Comparison of ENCODE assay signal across 15 mouse cellular contexts in the genomic region with DNA sequence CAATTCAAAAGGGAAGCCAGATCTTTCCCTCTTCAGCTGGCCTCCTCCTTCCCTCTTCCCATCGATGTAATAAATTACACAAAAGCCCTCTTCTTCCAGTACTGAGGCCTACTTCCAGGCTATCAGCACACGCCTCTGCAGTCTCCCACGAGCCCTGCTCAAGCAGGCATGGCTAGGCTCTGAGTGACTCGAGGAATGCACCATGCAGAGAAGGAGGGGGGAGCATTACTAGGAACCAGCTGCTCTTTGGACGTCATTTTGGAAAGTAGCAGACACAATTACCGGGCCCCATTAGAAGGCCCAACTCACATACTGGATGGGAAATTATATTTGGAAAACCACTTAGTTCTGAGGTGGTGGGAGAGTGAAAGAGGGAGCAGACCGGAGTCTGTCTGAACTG.
DNase-seq lines count a peak whose midpoint lies in the region; ATAC-seq and TF ChIP-seq lines count a peak whose summit lies in the region.
"Had no signal": no experiment of that assay in that cellular context is flagged by ENCODE, and none has a peak within 500 bp of the region (broad histone marks: within the 10 kb centered on the region; RNA-seq: fewer than 3 reads in every experiment).

No protein-coding gene starts in this region.

- H3K36me3 ChIP-seq in heart, embryonic 14.5 days (ENCODE audit: control insufficient read depth, insufficient read depth, low read length), result no peaks in the 10 kb centered on the region
- no peaks in the 10 kb centered on the region for H3K36me3 ChIP-seq in kidney, postnatal 0 days (ENCODE audit: insufficient read depth, low read length)
- H3K36me3 ChIP-seq in midbrain, embryonic 13.5 days, result no peaks in the 10 kb centered on the region
- H3K36me3 ChIP-seq: hindbrain, embryonic 13.5 days; limb, embryonic 15.5 days; lung, embryonic 15.5 days; midbrain, embryonic 12.5 days had no signal

- WGBS in heart, embryonic 14.5 days, result 36% methylated on average over 7 of the region's 7 CpGs
- WGBS in kidney, postnatal 0 days, result 18% methylated on average over 7 of the region's 7 CpGs
- 54% methylated on average over 7 of the region's 7 CpGs for WGBS in midbrain, embryonic 13.5 days

- H3K4me3 ChIP-seq in heart, embryonic 14.5 days (ENCODE audit: control insufficient read depth in 1 of 2, insufficient read depth in 1 of 2, low read depth in 1 of 2, low read length in 2 of 2), result no peak overlapping the region
- no peak overlapping the region for H3K4me3 ChIP-seq in kidney, postnatal 0 days (replicated peaks; ENCODE audit: low read depth, low read length)
- no peak overlapping the region for H3K4me3 ChIP-seq in midbrain, embryonic 13.5 days (replicated peaks)
- H3K4me3 ChIP-seq: erythroblast, embryonic 14.5 days; hindbrain, embryonic 13.5 days; limb, embryonic 15.5 days; lung, embryonic 15.5 days; midbrain, embryonic 12.5 days had no signal

- no peaks in the 10 kb centered on the region for H3K27me3 ChIP-seq in heart, embryonic 14.5 days (ENCODE audit: control insufficient read depth, insufficient read depth, low read length)
- H3K27me3 ChIP-seq in kidney, postnatal 0 days (ENCODE audit: insufficient read depth, low read length), result no peaks in the 10 kb centered on the region
- H3K27me3 ChIP-seq in midbrain, embryonic 13.5 days, result peaks cover 43% of the 10 kb centered on the region
- H3K27me3 ChIP-seq: limb, embryonic 15.5 days; lung, embryonic 15.5 days had no signal

- no peak for TF ChIP-seq CTCF in kidney, postnatal 0 days (IDR thresholded peaks at IDR 0.05; ENCODE audit: low read depth)

- H3K9ac ChIP-seq in heart, embryonic 14.5 days (ENCODE audit: low read length), result no peak overlapping the region
- H3K9ac ChIP-seq in kidney, postnatal 0 days (ENCODE audit: low read depth, low read length), result no peak overlapping the region
- no peak overlapping the region for H3K9ac ChIP-seq in midbrain, embryonic 13.5 days (replicated peaks)
- H3K9ac ChIP-seq: hindbrain, embryonic 13.5 days; limb, embryonic 15.5 days; lung, embryonic 15.5 days; midbrain, embryonic 12.5 days had no signal

- H3K9me3 ChIP-seq in heart, embryonic 14.5 days (ENCODE audit: control insufficient read depth, low read length), result no peaks in the 10 kb centered on the region
- H3K9me3 ChIP-seq in kidney, postnatal 0 days (replicated peaks; ENCODE audit: low read length), result no peaks in the 10 kb centered on the region
- H3K9me3 ChIP-seq in midbrain, embryonic 13.5 days, result no peaks in the 10 kb centered on the region
- H3K9me3 ChIP-seq: hindbrain, embryonic 13.5 days; limb, embryonic 15.5 days; lung, embryonic 15.5 days; midbrain, embryonic 12.5 days had no signal

- peaks cover 19 to 24% of the 10 kb centered on the region in 2 experiments for H3K4me1 ChIP-seq in heart, embryonic 14.5 days (ENCODE audit: control insufficient read depth in 2 of 2, insufficient read depth in 2 of 2, low read length in 2 of 2)
- H3K4me1 ChIP-seq in kidney, postnatal 0 days (replicated peaks; ENCODE audit: insufficient read depth, low read length), result 0 out of 2 replicates have a peak, but pooled peaks cover 6% of the 10 kb centered on the region
- peaks cover 11% of the 10 kb centered on the region for H3K4me1 ChIP-seq in midbrain, embryonic 13.5 days (replicated peaks)

- intact Hi-C loops in heart, postnatal 36 days (cut with DNase I), result loop anchor here (5.0 kb wide), 1 partner anchor 131 kb away; no protein-coding TSS in a partner anchor

- H3K4me2 ChIP-seq in heart, embryonic 14.5 days (ENCODE audit: low read length), result no peak overlapping the region
- no peak overlapping the region for H3K4me2 ChIP-seq in kidney, postnatal 0 days (ENCODE audit: low read length)
- no peak overlapping the region for H3K4me2 ChIP-seq in midbrain, embryonic 13.5 days (replicated peaks)
- H3K4me2 ChIP-seq: hindbrain, embryonic 13.5 days; limb, embryonic 15.5 days; lung, embryonic 15.5 days; midbrain, embryonic 12.5 days had no signal

- peak; percentile 37; the same call in 1 of the 2 replicates for ATAC-seq in heart, embryonic 14.5 days (ENCODE audit: insufficient number of reproducible peaks, insufficient read depth, low FRiP score, low read depth)
- peak; percentile 82 for ATAC-seq in kidney, postnatal 0 days (replicated peaks; ENCODE audit: low FRiP score, low read depth)
- no peak for ATAC-seq in midbrain, embryonic 13.5 days

- peak overlapping the region; percentile 4 to 27; a peak in 1 of 4 replicates for H3K27ac ChIP-seq in heart, embryonic 14.5 days (replicated peaks in 1 of 2; ENCODE audit: control insufficient read depth in 1 of 2, insufficient read depth in 1 of 2, low read depth in 2 of 2, low read length in 2 of 2)
- peak overlapping the region; percentile 42; the same call in 1 of the 2 replicates for H3K27ac ChIP-seq in kidney, postnatal 0 days
- no peak overlapping the region for H3K27ac ChIP-seq in midbrain, embryonic 13.5 days
- H3K27ac ChIP-seq: hindbrain, embryonic 13.5 days; limb, embryonic 15.5 days; lung, embryonic 15.5 days; midbrain, embryonic 12.5 days had no signal

- no peak for DNase-seq in heart, postnatal 36 days
- DNase-seq in kidney, postnatal 0 days (ENCODE audit: low spot score), result peak; percentile 93
- no peak for DNase-seq in kidney, adult 18-20 months
- DNase-seq in embryo, embryonic 10.5 days (ENCODE audit: low spot score), result peak; percentile 48
- peak; percentile 48 to 73 for DNase-seq in kidney, postnatal 4 days
- DNase-seq in adrenal gland, postnatal 4 days (ENCODE audit: low spot score in 2 of 2), result no peak
- DNase-seq: adrenal gland, postnatal 10 days; cerebellum, postnatal 14 days had no signal

Comparison
In these comparisons a context has a peak if more than half of its experiments do, and no peak if none do; other contexts are left out.
1. DNase-seq: peak in kidney, postnatal 0 days (single experiment), embryo, embryonic 10.5 days (single experiment) and kidney, postnatal 4 days (2 of 2); none in heart, postnatal 36 days (0 of 2), kidney, adult 18-20 months (single experiment) and adrenal gland, postnatal 4 days (0 of 2).